Mouse (Mus musculus) embryonic facial prominence, embryonic 13.5 days (tissue): Measurements from ENCODE around the gene Chrm1. TPM values are rescaled to one million over a fixed set of nuclear protein-coding genes. Genes with fewer than 3 reads are reported as not detected.

Experiments used
- ATAC-seq: fragments of 200-750 bp; cut with Nextera tagmentation; 2 replicates; pipeline ENCODE4 v1.8.0; 2017; ENCODE audit warnings: low read depth; ENCODE audit not compliant: insufficient number of reproducible peaks, insufficient read depth, low FRiP score, low TSS enrichment
- H3K27ac ChIP-seq: fragments of 300-500 bp; sonication (generic); 2 replicates; pipeline ENCODE4 v1.5.1; 2015; ENCODE audit warnings: moderate library complexity, mild to moderate bottlenecking, inconsistent platforms
- H3K27me3 ChIP-seq: fragments of 300-500 bp; sonication (generic); 2 replicates; pipeline ENCODE4 v1.6.1; 2015; ENCODE audit warnings: mild to moderate bottlenecking, inconsistent platforms
- H3K36me3 ChIP-seq: fragments of 300-500 bp; sonication (generic); 2 replicates; pipeline ENCODE4 v1.6.1; 2015; ENCODE audit warnings: mild to moderate bottlenecking, inconsistent platforms
- H3K4me1 ChIP-seq: fragments of 300-500 bp; sonication (generic); 2 replicates; pipeline ENCODE4 v1.6.1; 2015; ENCODE audit warnings: inconsistent platforms
- H3K4me2 ChIP-seq: fragments of 300-500 bp; sonication (generic); 2 replicates; pipeline ENCODE4 v1.6.1; 2015; ENCODE audit warnings: moderate library complexity, mild to moderate bottlenecking, inconsistent platforms
- H3K4me3 ChIP-seq: fragments of 300-500 bp; sonication (generic); 2 replicates; pipeline ENCODE4 v1.5.1; 2015; ENCODE audit warnings: mild to moderate bottlenecking, inconsistent platforms
- H3K9ac ChIP-seq: fragments of 300-500 bp; sonication (generic); 2 replicates; pipeline ENCODE4 v1.6.1; 2015; ENCODE audit warnings: mild to moderate bottlenecking, inconsistent platforms
- H3K9me3 ChIP-seq: fragments of 300-500 bp; sonication (generic); 2 replicates; pipeline ENCODE4 v1.6.1; 2016; ENCODE audit warnings: inconsistent platforms
- WGBS: fragments of 180-500 bp; shearing (Covaris S2); methylation state at CpG from one replicate; pipeline ENCODE4 v1.1.7; 2015; ENCODE audit warnings: mixed read lengths; 5-methylcytosine and 5-hydroxymethylcytosine counted together
- polyA plus RNA-seq: library from polyadenylated mRNA; unstranded; fragments of >200 nt; fragmentation: Nextera tagmentation; extraction: Ambion mirVana; gene quantifications from 2 replicates; pipeline ENCODE4 v1.2.1, GENCODE M21; 2015

The Chrm1 gene
- polyA plus RNA-seq, 1 experiment from 2014 or later, result 0.66 TPM

DNA sequence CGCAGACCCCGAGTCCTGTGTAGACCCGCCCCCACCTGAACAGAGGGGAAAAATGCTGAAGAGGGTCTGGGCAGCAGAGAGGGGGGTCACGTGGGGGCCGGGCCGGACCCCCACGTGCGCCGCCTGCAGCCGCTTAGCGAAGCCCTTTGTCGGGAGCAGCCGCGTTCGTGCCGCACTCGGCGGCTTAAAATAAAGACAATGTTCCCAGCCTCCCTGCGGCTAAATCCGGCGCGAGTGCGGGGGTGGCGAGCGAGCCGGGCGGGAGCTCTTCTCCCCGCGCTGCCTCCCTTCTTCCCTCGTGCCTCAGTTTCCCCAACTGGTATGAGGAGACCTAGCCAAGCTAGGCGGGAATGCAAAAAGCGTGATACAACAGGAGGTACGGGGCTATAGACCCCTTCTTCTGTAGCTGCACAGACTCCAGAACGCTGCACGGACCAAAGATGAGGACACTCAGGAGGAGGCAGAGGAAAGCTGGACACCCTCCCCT lies 1.7 kb upstream of the Chrm1 start:
- ATAC-seq, result no peak
- Histone ChIP-seq H3K9me3 (no peaks in the 10 kb centered on the region), H3K9ac (peak overlapping the region; percentile 71), H3K4me3 (peak overlapping the region; percentile 50), H3K36me3 (no peaks in the 10 kb centered on the region), H3K27ac (no peak overlapping the region), H3K27me3 (peaks cover 11% of the 10 kb centered on the region; the same call in 1 of the 2 replicates), H3K4me2 (peak overlapping the region; percentile 95), H3K4me1 (peaks cover 25% of the 10 kb centered on the region)
- under 1% methylated on average over 35 of the region's 35 CpGs for WGBS

DNA sequence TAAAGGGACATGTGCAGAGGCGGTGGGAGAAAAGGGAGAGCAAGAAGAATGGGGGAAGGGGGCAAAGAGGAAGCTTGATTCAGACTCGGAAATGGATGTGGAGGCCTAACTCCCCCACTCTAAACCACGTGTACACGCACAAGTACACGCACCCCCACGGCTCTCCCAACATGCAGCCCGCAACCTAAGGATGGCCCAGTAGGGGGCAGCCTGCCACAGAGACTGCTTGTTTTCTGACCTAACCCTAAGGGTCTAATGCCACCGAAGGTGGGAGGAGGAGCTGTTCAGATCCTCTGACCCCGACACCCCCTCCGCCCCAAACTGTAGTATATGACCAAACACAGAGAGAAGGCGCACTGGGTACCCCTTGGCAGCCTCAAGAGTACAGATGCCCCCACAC lies 1.3 kb upstream of the Chrm1 start:
- Histone ChIP-seq H3K27ac (no peak overlapping the region), H3K27me3 (peaks cover 11% of the 10 kb centered on the region; the same call in 1 of the 2 replicates), H3K4me1 (peaks cover 25% of the 10 kb centered on the region), H3K4me2 (peak overlapping the region; percentile 95), H3K9ac (peak overlapping the region; percentile 71), H3K36me3 (no peaks in the 10 kb centered on the region), H3K4me3 (peak overlapping the region; percentile 50), H3K9me3 (no peaks in the 10 kb centered on the region)
- no peak; the same call in 1 of the 2 replicates for ATAC-seq
- 2% methylated on average over 11 of the region's 11 CpGs for WGBS

DNA sequence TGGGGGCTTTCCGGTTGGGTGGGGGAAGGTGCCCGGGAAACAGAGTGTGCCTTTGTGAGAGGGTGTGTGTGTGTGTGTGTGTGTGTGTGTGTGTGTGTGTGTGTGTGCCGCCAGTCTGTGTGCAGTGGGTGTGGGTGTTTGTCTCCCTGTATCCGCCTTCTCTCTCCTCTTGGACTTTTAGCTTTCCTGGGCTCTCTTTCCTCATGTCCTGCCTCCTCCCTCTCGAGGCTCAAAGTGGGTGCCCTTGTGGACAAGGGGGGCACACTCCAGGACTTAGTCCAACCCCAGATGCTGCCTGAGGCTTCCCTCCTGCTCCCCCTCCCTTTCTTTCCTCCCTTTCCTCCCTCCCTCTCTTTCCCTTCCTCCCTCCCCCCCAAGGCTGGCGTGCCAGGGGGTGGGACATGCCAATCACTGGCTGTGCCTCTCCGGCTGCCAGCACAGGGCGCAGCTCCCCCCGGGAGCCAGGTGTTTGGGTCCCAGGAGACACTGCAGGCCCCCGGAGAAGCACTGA lies 377 bp downstream of the Chrm1 start:
- ATAC-seq, result peak; percentile 1; the same call in 1 of the 2 replicates
- H3K27ac ChIP-seq, result no peak overlapping the region
- H3K4me3 ChIP-seq, result peak overlapping the region; percentile 25
- no peaks in the 10 kb centered on the region for H3K36me3 ChIP-seq
- peaks cover 11% of the 10 kb centered on the region; the same call in 1 of the 2 replicates for H3K27me3 ChIP-seq
- H3K9ac ChIP-seq, result 0 out of 2 replicates have a peak overlapping the region, but pooled peaks have one; percentile 32
- H3K4me1 ChIP-seq, result peaks cover 25% of the 10 kb centered on the region
- WGBS, result 31% methylated on average over 10 of the region's 10 CpGs
- no peaks in the 10 kb centered on the region for H3K9me3 ChIP-seq
- peak overlapping the region; percentile 46 for H3K4me2 ChIP-seq

DNA sequence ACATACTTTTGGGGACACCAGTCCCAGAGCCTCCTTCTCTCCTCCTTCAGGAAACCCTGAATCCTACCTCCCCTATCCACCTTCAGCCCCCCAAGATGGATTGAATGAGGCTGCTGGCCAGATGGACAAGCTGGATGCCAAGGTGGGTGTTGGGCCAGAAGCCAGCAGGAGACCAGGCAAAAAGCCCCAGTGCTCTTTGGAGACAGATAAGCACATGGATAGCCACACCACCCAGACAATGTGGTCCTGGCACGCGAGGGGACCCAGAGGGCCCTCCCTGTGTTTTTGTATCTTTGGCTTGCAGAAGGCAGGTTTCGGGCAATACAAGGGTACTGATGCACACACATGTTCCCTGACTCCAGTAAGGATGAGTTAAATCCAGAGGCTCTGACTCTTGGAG lies 1.3 kb downstream of the Chrm1 start:
- H3K4me2 ChIP-seq, result peak overlapping the region; percentile 46; the same call in 1 of the 2 replicates
- peaks cover 25% of the 10 kb centered on the region for H3K4me1 ChIP-seq
- H3K4me3 ChIP-seq, result no peak overlapping the region
- no peak overlapping the region for H3K27ac ChIP-seq
- ATAC-seq, result no peak
- no peaks in the 10 kb centered on the region for H3K36me3 ChIP-seq
- 94% methylated on average over 3 of the region's 3 CpGs for WGBS
- no peaks in the 10 kb centered on the region for H3K9me3 ChIP-seq
- H3K9ac ChIP-seq, result no peak overlapping the region
- peaks cover 11% of the 10 kb centered on the region; the same call in 1 of the 2 replicates for H3K27me3 ChIP-seq

DNA sequence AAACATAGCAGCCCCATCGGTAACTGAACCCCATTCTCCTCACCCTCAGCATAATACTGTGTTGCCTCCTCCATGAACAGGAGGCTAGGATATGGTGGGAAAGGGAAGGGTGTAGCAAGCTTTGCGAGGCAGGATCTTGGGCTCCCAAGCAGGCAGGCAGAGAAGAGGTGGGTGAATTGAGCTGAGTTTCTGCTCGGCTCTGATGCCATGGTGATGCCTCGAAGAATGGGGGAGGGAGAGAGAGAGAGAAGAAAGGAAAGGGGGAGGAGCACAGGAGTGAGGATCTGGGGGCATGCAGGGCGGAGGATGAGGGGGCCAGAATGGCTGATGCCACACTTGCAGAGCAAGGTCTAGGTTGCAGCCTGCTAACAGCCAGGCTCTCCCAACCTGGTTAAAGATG lies 2.2 kb downstream of the Chrm1 start:
- Histone ChIP-seq H3K36me3 (no peaks in the 10 kb centered on the region), H3K9ac (no peak overlapping the region), H3K9me3 (no peaks in the 10 kb centered on the region), H3K4me1 (peaks cover 25% of the 10 kb centered on the region), H3K4me3 (no peak overlapping the region), H3K27me3 (peaks cover 11% of the 10 kb centered on the region; the same call in 1 of the 2 replicates), H3K27ac (no peak overlapping the region), H3K4me2 (no peak overlapping the region)
- WGBS, result 60% methylated on average over 5 of the region's 5 CpGs
- no peak for ATAC-seq

DNA sequence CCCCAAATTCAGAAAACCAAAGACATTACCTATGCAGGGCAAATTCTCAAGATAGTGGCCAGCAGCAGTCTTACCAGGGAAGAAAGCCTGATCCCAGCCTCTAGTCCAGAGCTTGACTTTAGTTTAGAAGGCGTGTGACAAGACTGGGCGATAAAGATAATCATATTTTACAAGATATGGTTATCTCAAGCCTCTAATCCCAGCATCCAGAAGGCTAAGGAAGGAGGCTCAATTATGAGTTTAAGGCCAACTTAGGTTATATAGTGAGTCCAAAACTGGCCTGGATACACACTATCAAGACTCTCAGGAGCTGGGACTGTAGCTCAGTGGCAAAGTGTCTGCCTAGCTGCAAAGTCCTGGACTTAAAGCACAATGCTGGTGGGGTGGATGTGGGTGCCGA lies 9.3 kb downstream of the Chrm1 start:
- H3K9me3 ChIP-seq, result no peaks in the 10 kb centered on the region
- no peak for ATAC-seq
- no peak overlapping the region for H3K9ac ChIP-seq
- no peaks in the 10 kb centered on the region for H3K36me3 ChIP-seq
- H3K27ac ChIP-seq, result no peak overlapping the region
- H3K4me3 ChIP-seq, result no peak overlapping the region
- H3K4me2 ChIP-seq, result no peak overlapping the region
- H3K27me3 ChIP-seq, result no peaks in the 10 kb centered on the region
- 83% methylated on average over 3 of the region's 3 CpGs for WGBS
- no peaks in the 10 kb centered on the region for H3K4me1 ChIP-seq

DNA sequence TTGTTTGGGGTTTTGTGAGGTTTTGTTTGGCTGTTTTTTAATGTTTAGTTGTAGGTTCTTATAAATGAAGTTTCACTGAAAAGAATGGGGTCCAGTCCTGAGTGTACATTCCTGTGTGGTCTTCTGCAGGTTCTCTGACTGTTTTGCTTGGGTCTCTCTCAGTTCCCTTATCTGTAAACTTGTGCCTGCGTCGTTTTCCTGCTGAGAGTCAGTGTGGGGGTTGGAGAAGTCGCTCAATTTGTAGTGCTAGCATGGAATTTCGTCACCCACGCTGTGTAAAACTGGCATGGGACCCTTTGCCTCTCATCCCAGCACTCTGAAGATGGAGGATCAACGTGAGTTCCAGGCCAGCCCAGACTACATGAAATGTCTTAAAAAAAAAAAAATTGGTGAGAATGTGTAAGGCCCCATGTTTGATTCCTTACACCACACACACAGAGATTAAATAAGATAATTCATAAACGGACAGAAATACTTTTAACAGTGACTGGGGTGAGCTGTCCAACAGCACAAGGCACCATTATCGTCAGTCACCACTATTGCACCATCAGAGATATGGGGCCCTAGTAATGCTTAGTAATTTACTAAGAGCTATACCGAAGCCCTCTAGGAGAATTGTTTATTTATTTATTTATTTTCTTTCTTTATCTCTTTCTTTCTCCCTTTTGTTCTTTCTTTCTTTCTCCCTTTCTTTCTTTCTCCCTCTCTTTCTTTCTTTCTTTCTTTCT lies 9.9 kb downstream of the Chrm1 start:
- Histone ChIP-seq H3K9ac (no peak overlapping the region), H3K4me1 (no peaks in the 10 kb centered on the region), H3K27me3 (no peaks in the 10 kb centered on the region), H3K9me3 (no peaks in the 10 kb centered on the region), H3K4me3 (no peak overlapping the region), H3K4me2 (no peak overlapping the region), H3K27ac (no peak overlapping the region), H3K36me3 (no peaks in the 10 kb centered on the region)
- 73% methylated on average over 9 of the region's 9 CpGs for WGBS
- ATAC-seq, result no peak

DNA sequence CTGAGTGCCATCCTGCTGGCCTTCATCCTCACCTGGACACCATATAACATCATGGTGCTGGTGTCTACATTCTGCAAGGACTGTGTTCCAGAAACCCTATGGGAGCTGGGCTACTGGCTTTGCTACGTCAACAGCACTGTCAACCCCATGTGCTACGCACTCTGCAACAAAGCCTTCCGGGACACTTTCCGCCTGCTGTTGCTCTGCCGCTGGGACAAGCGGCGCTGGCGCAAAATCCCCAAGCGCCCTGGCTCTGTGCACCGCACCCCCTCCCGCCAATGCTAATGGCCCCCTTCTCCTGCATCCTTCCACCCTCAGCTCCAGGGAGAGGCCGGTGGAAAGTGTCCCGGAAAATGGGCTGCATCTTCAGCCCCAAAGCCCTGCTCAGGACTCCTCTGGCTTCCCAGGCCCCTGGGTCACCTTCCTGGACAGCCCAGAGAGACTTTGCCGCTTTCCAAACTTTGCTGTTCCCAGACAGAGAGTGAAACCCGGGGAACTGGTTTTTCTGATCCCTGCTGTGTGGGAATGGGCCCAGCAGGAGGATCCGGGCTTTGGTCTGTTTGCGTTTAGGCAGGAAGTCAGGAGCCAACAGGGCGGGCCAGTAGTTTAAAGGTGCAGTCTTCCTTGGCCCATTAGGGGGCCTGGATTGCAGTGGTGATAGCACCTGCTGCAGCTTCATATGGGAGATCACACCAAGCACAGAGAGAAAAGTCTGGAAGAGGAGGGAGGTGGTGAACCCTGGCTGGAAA lies 15.6 kb downstream of the Chrm1 start:
- peaks cover 7% of the 10 kb centered on the region for H3K4me1 ChIP-seq
- H3K4me2 ChIP-seq, result peak overlapping the region; percentile 37
- H3K27me3 ChIP-seq, result 0 out of 2 replicates have a peak, but pooled peaks cover 3% of the 10 kb centered on the region
- H3K4me3 ChIP-seq, result no peak overlapping the region
- H3K36me3 ChIP-seq, result no peaks in the 10 kb centered on the region
- H3K9ac ChIP-seq, result peak overlapping the region; percentile 11; the same call in 1 of the 2 replicates
- ATAC-seq, result no peak
- H3K27ac ChIP-seq, result no peak overlapping the region
- 17% methylated on average over 18 of the region's 18 CpGs for WGBS
- no peaks in the 10 kb centered on the region for H3K9me3 ChIP-seq

DNA sequence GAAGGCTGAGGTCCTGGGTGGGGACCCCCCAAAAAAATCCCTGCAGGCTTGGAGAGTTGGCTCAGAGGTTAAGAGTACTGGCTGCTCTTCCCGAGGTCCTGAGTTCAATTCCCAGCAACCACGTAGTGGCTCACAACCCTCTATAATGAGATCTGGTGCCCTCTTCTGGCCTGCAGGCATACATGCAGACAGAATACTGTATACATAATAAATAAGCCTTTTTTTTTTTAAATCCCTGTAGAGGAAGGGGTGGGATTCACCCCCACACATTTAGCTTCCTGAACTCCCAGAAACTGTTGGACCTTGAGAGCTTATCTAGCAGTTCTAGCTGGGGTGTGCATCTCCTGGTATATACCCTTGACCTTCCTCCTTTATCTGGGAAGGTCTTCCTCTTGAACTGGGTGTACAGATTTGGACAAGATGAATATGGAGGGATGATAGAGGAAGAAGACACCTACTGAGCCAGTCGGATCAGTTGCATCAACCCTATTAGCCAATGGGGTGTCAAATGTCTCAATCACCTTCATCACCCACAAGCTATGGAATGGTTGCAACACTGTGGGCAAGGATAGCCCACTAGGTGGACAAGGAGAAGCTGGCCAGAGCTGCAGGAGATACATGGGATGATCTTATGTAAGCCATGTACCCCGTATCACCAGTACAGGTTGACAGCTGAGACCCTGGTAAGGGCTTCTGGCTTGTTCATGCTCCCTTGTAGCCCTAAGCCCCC lies 18.2 kb downstream of the Chrm1 start:
- H3K9me3 ChIP-seq, result no peaks in the 10 kb centered on the region
- H3K36me3 ChIP-seq, result no peaks in the 10 kb centered on the region
- 89% methylated on average over 4 of the region's 4 CpGs for WGBS
- H3K4me1 ChIP-seq, result peaks cover 7% of the 10 kb centered on the region
- no peak overlapping the region for H3K9ac ChIP-seq
- ATAC-seq, result no peak
- H3K27me3 ChIP-seq, result 0 out of 2 replicates have a peak, but pooled peaks cover 3% of the 10 kb centered on the region
- H3K4me3 ChIP-seq, result no peak overlapping the region
- H3K4me2 ChIP-seq, result no peak overlapping the region
- no peak overlapping the region for H3K27ac ChIP-seq

DNA sequence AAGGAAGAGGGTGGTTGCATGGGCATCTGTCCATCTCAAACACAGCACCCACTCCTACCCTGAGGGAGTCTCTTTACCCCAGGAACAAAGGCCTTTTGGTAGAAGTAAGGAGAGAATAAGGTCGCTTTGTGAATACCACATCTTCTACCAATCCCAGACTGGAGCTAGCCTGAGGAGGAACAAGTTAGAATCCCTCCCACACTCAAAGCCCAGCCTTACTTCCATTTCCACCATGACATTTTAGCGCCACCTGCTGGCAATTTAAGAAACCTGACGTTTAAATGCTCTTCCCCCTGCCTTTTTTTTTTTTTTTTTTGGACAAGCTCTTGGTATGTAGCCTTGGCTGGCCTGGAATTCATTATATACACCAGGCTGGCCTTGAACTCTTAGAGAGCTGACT lies 19.4 kb downstream of the Chrm1 start:
- no peak overlapping the region for H3K4me3 ChIP-seq
- no peak overlapping the region for H3K4me2 ChIP-seq
- H3K27ac ChIP-seq, result no peak overlapping the region
- no peak overlapping the region for H3K9ac ChIP-seq
- no peaks in the 10 kb centered on the region for H3K36me3 ChIP-seq
- 0 out of 2 replicates have a peak, but pooled peaks cover 3% of the 10 kb centered on the region for H3K27me3 ChIP-seq
- ATAC-seq, result no peak
- H3K9me3 ChIP-seq, result no peaks in the 10 kb centered on the region
- 1% methylated on average over 3 of the region's 3 CpGs for WGBS
- H3K4me1 ChIP-seq, result peaks cover 7% of the 10 kb centered on the region

DNA sequence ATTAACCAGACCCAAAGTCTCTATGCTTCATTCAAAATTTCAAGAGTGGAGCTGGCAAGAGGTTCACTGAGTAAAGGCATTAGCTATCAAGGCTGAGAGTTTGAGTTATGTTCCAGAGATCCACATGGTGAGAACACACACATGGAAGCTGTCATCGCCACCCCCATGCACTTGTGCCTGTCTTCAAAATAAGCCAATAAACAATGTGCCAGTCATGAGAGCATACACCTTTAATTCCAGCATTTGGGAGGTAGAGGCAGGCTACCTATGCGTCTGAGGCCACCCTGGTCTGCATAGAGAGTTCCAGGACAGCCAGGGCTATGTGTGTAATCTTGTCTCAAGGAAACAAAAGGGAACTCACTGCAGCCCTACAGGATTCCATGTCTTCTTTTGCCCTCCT lies 20.0 kb downstream of the Chrm1 start:
- Histone ChIP-seq H3K4me1 (peaks cover 7% of the 10 kb centered on the region), H3K27ac (no peak overlapping the region), H3K9me3 (no peaks in the 10 kb centered on the region), H3K4me2 (no peak overlapping the region), H3K27me3 (0 out of 2 replicates have a peak, but pooled peaks cover 3% of the 10 kb centered on the region), H3K36me3 (no peaks in the 10 kb centered on the region), H3K9ac (no peak overlapping the region), H3K4me3 (no peak overlapping the region)
- WGBS, result 64% methylated on average over 2 of the region's 2 CpGs
- ATAC-seq, result no peak
